Mouse (Mus musculus) intestine, embryonic 14.5 days (tissue): ENCODE results near the gene Hpse2. TPM values are rescaled to one million over a fixed set of nuclear protein-coding genes. Genes with fewer than 3 reads are reported as not detected.

Source experiments
- ATAC-seq: fragments of 200-750 bp; cut with Nextera tagmentation; replicated peaks from 2 replicates; pipeline ENCODE4 v1.8.0; 2017; ENCODE audit warnings: low read depth, moderate number of reproducible peaks, moderate TSS enrichment, moderate library complexity; ENCODE audit not compliant: low FRiP score, low TSS enrichment
- DNase-seq: peaks from one replicate; pipeline ENCODE4 v3.0.0-alpha.2; 2018; ENCODE audit warnings: low spot score
- H3K27ac ChIP-seq: fragments of 300-500 bp; sonication (generic); 2 replicates; pipeline ENCODE4 v1.5.1; 2014; ENCODE audit warnings: low read depth, mild to moderate bottlenecking, control low read depth
- H3K27me3 ChIP-seq: fragments of 300-500 bp; sonication (generic); replicated peaks from 2 replicates; pipeline ENCODE4 v1.6.1; 2014; ENCODE audit warnings: low read length, control low read depth; ENCODE audit not compliant: control insufficient read depth, insufficient read depth
- H3K36me3 ChIP-seq: fragments of 300-500 bp; sonication (generic); 2 replicates; pipeline ENCODE4 v1.6.1; 2014; ENCODE audit warnings: low read length, control low read depth; ENCODE audit not compliant: control insufficient read depth, insufficient read depth
- H3K4me1 ChIP-seq: fragments of 300-500 bp; sonication (generic); replicated peaks from 2 replicates; pipeline ENCODE4 v1.6.1; 2014; ENCODE audit warnings: low read length, control low read depth, mixed read lengths; ENCODE audit not compliant: control insufficient read depth, insufficient read depth
- H3K4me2 ChIP-seq: fragments of 300-500 bp; sonication (generic); 2 replicates; pipeline ENCODE4 v1.6.1; 2014; ENCODE audit warnings: low read length
- H3K4me3 ChIP-seq: fragments of 300-500 bp; sonication (generic); 2 replicates; pipeline ENCODE4 v1.5.1; 2014; ENCODE audit warnings: low read depth, low read length, control low read depth, mixed read lengths
- H3K9ac ChIP-seq: fragments of 300-500 bp; sonication (generic); 2 replicates; pipeline ENCODE4 v1.6.1; 2014; ENCODE audit warnings: mild to moderate bottlenecking, low read length
- H3K9me3 ChIP-seq: fragments of 300-500 bp; sonication (generic); 2 replicates; pipeline ENCODE4 v1.6.1; 2016; ENCODE audit warnings: low read length, control low read depth; ENCODE audit not compliant: control insufficient read depth
- WGBS: fragments of 180-500 bp; shearing (Covaris S2); extraction: QIAGEN DNeasy Blood & Tissue Kit; methylation state at CpG from one replicate; pipeline ENCODE4 v1.1.7; 2014; 5-methylcytosine and 5-hydroxymethylcytosine counted together
- polyA plus RNA-seq: library from polyadenylated mRNA; unstranded; fragments of >200 nt; fragmentation: Nextera tagmentation; extraction: Ambion mirVana; gene quantifications from 2 replicates; pipeline ENCODE4 v1.2.1, GENCODE M21; 2014

The Hpse2 gene
- polyA plus RNA-seq, 1 experiment from 2014 or later, result 20.3 TPM

DNA sequence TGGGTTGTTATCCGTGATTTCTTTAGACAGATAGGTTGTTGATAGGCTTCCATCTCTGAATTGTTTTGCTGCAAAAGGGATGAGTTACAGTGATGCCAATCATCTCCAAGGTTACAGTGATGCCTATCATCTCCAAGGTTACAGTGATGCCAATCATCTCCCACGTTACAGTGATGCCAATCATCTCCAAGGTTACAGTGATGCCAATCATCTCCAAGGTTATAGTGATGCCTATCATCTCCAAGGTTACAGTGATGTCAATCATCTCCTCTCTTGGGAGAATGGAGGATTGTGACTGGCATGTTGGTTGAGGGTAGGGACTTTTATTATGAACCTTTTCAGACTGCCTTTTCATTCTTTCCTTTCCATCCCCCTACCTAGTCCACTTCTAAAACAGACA, 570.4 kb downstream of the Hpse2 start:
- Histone ChIP-seq H3K27ac (no peak overlapping the region), H3K4me1 (no peaks in the 10 kb centered on the region), H3K36me3 (no peaks in the 10 kb centered on the region), H3K4me2 (no peak overlapping the region), H3K27me3 (no peaks in the 10 kb centered on the region), H3K9ac (no peak overlapping the region), H3K4me3 (no peak overlapping the region), H3K9me3 (no peaks in the 10 kb centered on the region)
- WGBS, result 76% methylated on average over 2 of the region's 2 CpGs
- no peak for ATAC-seq
- no peak for DNase-seq

GRCm38 (mm10) chr19:42816261-42816660, 571.9 kb downstream of the Hpse2 start:
- peaks cover 8% of the 10 kb centered on the region; the same call in 1 of the 2 replicates for H3K4me1 ChIP-seq
- H3K4me2 ChIP-seq, result no peak overlapping the region
- no peaks in the 10 kb centered on the region for H3K27me3 ChIP-seq
- no peak overlapping the region for H3K4me3 ChIP-seq
- 94% methylated on average over 2 of the region's 2 CpGs for WGBS
- H3K36me3 ChIP-seq, result no peaks in the 10 kb centered on the region
- ATAC-seq (no peak), DNase-seq (no peak)
- H3K27ac ChIP-seq, result no peak overlapping the region
- H3K9ac ChIP-seq, result no peak overlapping the region
- H3K9me3 ChIP-seq, result no peaks in the 10 kb centered on the region

- Histone ChIP-seq H3K4me3 (no peak overlapping the region), H3K9ac (no peak overlapping the region), H3K27ac (peak overlapping the region; percentile 13; the same call in 1 of the 2 replicates), H3K9me3 (no peaks in the 10 kb centered on the region), H3K36me3 (no peaks in the 10 kb centered on the region), H3K4me1 (peaks cover 8% of the 10 kb centered on the region; the same call in 1 of the 2 replicates), H3K4me2 (no peak overlapping the region), H3K27me3 (no peaks in the 10 kb centered on the region)
- 45% methylated on average over 5 of the region's 5 CpGs for WGBS
- DNase-seq (no peak), ATAC-seq (no peak)
Measured at GRCm38 (mm10) chr19:42810140-42810539, 578.0 kb downstream of the Hpse2 start.

GRCm38 (mm10) chr19:42809491-42809890, 578.7 kb downstream of the Hpse2 start:
- Histone ChIP-seq H3K36me3 (no peaks in the 10 kb centered on the region), H3K4me1 (peaks cover 8% of the 10 kb centered on the region; the same call in 1 of the 2 replicates), H3K4me3 (no peak overlapping the region), H3K27ac (0 out of 2 replicates have a peak overlapping the region, but pooled peaks have one; percentile 3), H3K9me3 (no peaks in the 10 kb centered on the region), H3K9ac (no peak overlapping the region), H3K4me2 (no peak overlapping the region), H3K27me3 (no peaks in the 10 kb centered on the region)
- peak; percentile 47; the same call in 1 of the 2 replicates for ATAC-seq
- WGBS, result 61% methylated on average over 10 of the region's 10 CpGs
- no peak for DNase-seq

DNA sequence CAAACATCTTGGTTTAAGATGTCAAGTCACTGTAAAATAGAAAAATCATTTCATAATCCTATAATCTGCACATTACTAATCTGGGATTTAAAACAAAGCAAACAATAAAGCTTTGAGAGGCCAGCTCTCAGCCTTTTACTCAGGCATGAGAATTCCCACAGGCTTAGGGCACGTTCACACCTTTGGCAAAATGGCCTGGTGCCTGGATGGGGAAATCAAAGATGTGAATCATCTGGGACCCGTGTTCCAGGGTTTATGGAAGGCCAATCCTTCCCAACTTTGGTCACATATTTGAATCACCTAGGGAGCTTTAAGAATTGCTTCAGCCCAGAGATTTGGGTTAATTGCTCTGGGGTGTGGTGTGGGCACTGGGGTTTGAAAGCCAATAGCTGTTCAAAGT, 590.3 kb downstream of the Hpse2 start:
- Histone ChIP-seq H3K27me3 (no peaks in the 10 kb centered on the region), H3K36me3 (no peaks in the 10 kb centered on the region), H3K4me2 (no peak overlapping the region), H3K4me1 (peaks cover 14% of the 10 kb centered on the region), H3K4me3 (no peak overlapping the region), H3K27ac (no peak overlapping the region), H3K9ac (no peak overlapping the region), H3K9me3 (no peaks in the 10 kb centered on the region)
- 60% methylated on average over 2 of the region's 2 CpGs for WGBS
- no peak for DNase-seq
- ATAC-seq, result no peak

GRCm38 (mm10) chr19:42795801-42796200, 592.4 kb downstream of the Hpse2 start:
- ATAC-seq (no peak), DNase-seq (no peak)
- Histone ChIP-seq H3K4me3 (0 out of 2 replicates have a peak overlapping the region, but pooled peaks have one; percentile 26), H3K27ac (no peak overlapping the region; the same call in 1 of the 2 replicates), H3K27me3 (no peaks in the 10 kb centered on the region), H3K36me3 (no peaks in the 10 kb centered on the region), H3K4me2 (peak overlapping the region; percentile 64), H3K4me1 (peaks cover 14% of the 10 kb centered on the region), H3K9me3 (no peaks in the 10 kb centered on the region), H3K9ac (no peak overlapping the region)
- WGBS, result 39% methylated on average over 9 of the region's 9 CpGs

GRCm38 (mm10) chr19:42794914-42795613, 593.1 kb downstream of the Hpse2 start:
- Histone ChIP-seq H3K4me1 (peaks cover 14% of the 10 kb centered on the region), H3K9ac (peak overlapping the region; percentile 33), H3K36me3 (no peaks in the 10 kb centered on the region), H3K27ac (peak overlapping the region; percentile 47; the same call in 1 of the 2 replicates), H3K4me3 (peak overlapping the region; percentile 26), H3K9me3 (no peaks in the 10 kb centered on the region), H3K27me3 (no peaks in the 10 kb centered on the region), H3K4me2 (peak overlapping the region; percentile 64)
- DNase-seq (peak; percentile 99), ATAC-seq (peak; percentile 83)
- 4% methylated on average over 31 of the region's 31 CpGs for WGBS

- ATAC-seq, result 0 out of 2 replicates have a peak, but pooled peaks have one; percentile 25
- DNase-seq, result no peak
- H3K27me3 ChIP-seq, result no peaks in the 10 kb centered on the region
Measured at GRCm38 (mm10) chr19:42788311-42788710, 599.8 kb downstream of the Hpse2 start.

More at GRCm38 (mm10) chr19:42788311-42788710, 599.8 kb downstream of the Hpse2 start:
- H3K9ac ChIP-seq, result no peak overlapping the region
- no peak overlapping the region for H3K4me3 ChIP-seq
- no peak overlapping the region for H3K4me2 ChIP-seq
- no peaks in the 10 kb centered on the region for H3K36me3 ChIP-seq
- H3K27ac ChIP-seq, result no peak overlapping the region
- 17% methylated on average over 5 of the region's 5 CpGs for WGBS
- peaks cover 8% of the 10 kb centered on the region for H3K4me1 ChIP-seq
- no peaks in the 10 kb centered on the region for H3K9me3 ChIP-seq
